Mouse (Mus musculus) hindbrain, postnatal 0 days (tissue): ENCODE results near the gene Acta1. TPM values are rescaled to one million over a fixed set of nuclear protein-coding genes. Genes with fewer than 3 reads are reported as not detected.

Experiments used
- ATAC-seq: fragments of 200-750 bp; cut with Nextera tagmentation; 2 replicates; pipeline ENCODE4 v1.8.0; 2017; ENCODE audit warnings: mild to moderate bottlenecking, moderate TSS enrichment, moderate library complexity
- DNase-seq: peaks from one replicate; pipeline ENCODE4 v3.0.0-alpha.2; 2015; ENCODE audit warnings: low spot score
- H3K27ac ChIP-seq: fragments of 300-500 bp; sonication (generic); 2 replicates; pipeline ENCODE4 v1.5.1; 2014; ENCODE audit warnings: mild to moderate bottlenecking
- H3K27me3 ChIP-seq: fragments of 300-500 bp; sonication (generic); 2 replicates; pipeline ENCODE4 v1.6.1; 2014; ENCODE audit warnings: low read length, mixed read lengths; ENCODE audit not compliant: insufficient read depth
- H3K36me3 ChIP-seq: fragments of 300-500 bp; sonication (generic); 2 replicates; pipeline ENCODE4 v1.6.1; 2014; ENCODE audit warnings: low read length, mixed read lengths; ENCODE audit not compliant: insufficient read depth
- H3K4me1 ChIP-seq: fragments of 300-500 bp; sonication (generic); 2 replicates; pipeline ENCODE4 v1.6.1; 2014; ENCODE audit warnings: antibody characterized with exemption, low read length, mixed read lengths; ENCODE audit not compliant: insufficient read depth
- H3K4me2 ChIP-seq: fragments of 300-500 bp; sonication (generic); 2 replicates; pipeline ENCODE4 v1.6.1; 2014; ENCODE audit warnings: low read depth, mild to moderate bottlenecking, low read length, moderate library complexity, mixed read lengths
- H3K4me3 ChIP-seq: fragments of 300-500 bp; sonication (generic); 2 replicates; pipeline ENCODE4 v1.5.1; 2014; ENCODE audit warnings: low read length
- H3K9ac ChIP-seq: fragments of 300-500 bp; sonication (generic); replicated peaks from 2 replicates; pipeline ENCODE4 v1.6.1; 2014; ENCODE audit warnings: mild to moderate bottlenecking, low read length, moderate library complexity, mixed read lengths
- H3K9me3 ChIP-seq: fragments of 300-500 bp; sonication (generic); 2 replicates; pipeline ENCODE4 v1.6.1; 2016; ENCODE audit warnings: low read length, mixed read lengths
- CTCF ChIP-seq: IDR thresholded peaks from 2 replicates; pipeline ENCODE4 v1.5.1; 2016; ENCODE audit warnings: antibody characterized with exemption, control low read depth, low read depth
- WGBS: fragments of 180-500 bp; shearing (Covaris S2); extraction: QIAGEN DNeasy Blood & Tissue Kit; methylation state at CpG from one replicate; pipeline ENCODE4 v1.1.7; 2014; 5-methylcytosine and 5-hydroxymethylcytosine counted together
- polyA plus RNA-seq: library from polyadenylated mRNA; unstranded; fragments of >200 nt; fragmentation: Nextera tagmentation; extraction: Ambion mirVana; gene quantifications from 2 replicates; pipeline ENCODE4 v1.2.1, GENCODE M21; 2015
- total RNA-seq: library from RNA; depleted of rRNA; stranded (reverse); fragments of >200 nt; gene quantifications from 2 replicates; pipeline ENCODE4 v1.2.3, GENCODE M21; 2014

Gene Acta1
- total and polyA plus RNA-seq, 2 experiments from 2014 or later, result 13.9 to 21.2 TPM

- Histone ChIP-seq H3K4me2 (no peak overlapping the region), H3K27ac (no peak overlapping the region), H3K4me1 (no peaks in the 10 kb centered on the region), H3K9me3 (no peaks in the 10 kb centered on the region), H3K27me3 (no peaks in the 10 kb centered on the region), H3K9ac (no peak overlapping the region), H3K36me3 (peaks cover 55% of the 10 kb centered on the region), H3K4me3 (no peak overlapping the region)
- TF ChIP-seq CTCF, result no peak
- ATAC-seq (no peak), DNase-seq (no peak)
- WGBS, result 88% methylated on average over 7 of the region's 7 CpGs
These were observed 8.1 kb upstream of the Acta1 start for GRCm38 (mm10) chr8:123902653-123903052.

GRCm38 (mm10) chr8:123899366-123899765, 4.8 kb upstream of the Acta1 start:
- peaks cover 30% of the 10 kb centered on the region for H3K36me3 ChIP-seq
- DNase-seq (no peak), ATAC-seq (no peak)
- no peaks in the 10 kb centered on the region for H3K9me3 ChIP-seq
- no peaks in the 10 kb centered on the region for H3K4me1 ChIP-seq
- H3K9ac ChIP-seq, result no peak overlapping the region
- no peak overlapping the region for H3K4me3 ChIP-seq
- TF ChIP-seq CTCF, result no peak
- H3K27me3 ChIP-seq, result peaks cover 9% of the 10 kb centered on the region; the same call in 1 of the 2 replicates
- 94% methylated on average over 7 of the region's 7 CpGs for WGBS
- no peak overlapping the region for H3K4me2 ChIP-seq
- H3K27ac ChIP-seq, result no peak overlapping the region

GRCm38 (mm10) chr8:123898576-123898975, 4.0 kb upstream of the Acta1 start:
- Histone ChIP-seq H3K9me3 (no peaks in the 10 kb centered on the region), H3K27me3 (peaks cover 12% of the 10 kb centered on the region; the same call in 1 of the 2 replicates), H3K36me3 (peaks cover 23% of the 10 kb centered on the region), H3K4me2 (no peak overlapping the region), H3K4me3 (no peak overlapping the region), H3K4me1 (no peaks in the 10 kb centered on the region), H3K9ac (no peak overlapping the region), H3K27ac (no peak overlapping the region)
- 83% methylated on average over 5 of the region's 5 CpGs for WGBS
- DNase-seq (no peak), ATAC-seq (no peak)
- TF ChIP-seq CTCF, result no peak

GRCm38 (mm10) chr8:123896774-123897173, 2.2 kb upstream of the Acta1 start:
- TF ChIP-seq CTCF, result no peak
- ATAC-seq (no peak), DNase-seq (no peak)
- Histone ChIP-seq H3K4me3 (no peak overlapping the region), H3K4me1 (peaks cover 5% of the 10 kb centered on the region; the same call in 1 of the 2 replicates), H3K27me3 (peaks cover 19% of the 10 kb centered on the region), H3K36me3 (peaks cover 12% of the 10 kb centered on the region), H3K9me3 (no peaks in the 10 kb centered on the region), H3K4me2 (no peak overlapping the region), H3K27ac (no peak overlapping the region), H3K9ac (no peak overlapping the region)
- WGBS, result 55% methylated on average over 10 of the region's 10 CpGs

- ATAC-seq, result no peak
- H3K4me3 ChIP-seq, result no peak overlapping the region
- H3K9ac ChIP-seq, result no peak overlapping the region
- no peak for DNase-seq
- 70% methylated on average over 14 of the region's 14 CpGs for WGBS
- no peak overlapping the region for H3K27ac ChIP-seq
- H3K36me3 ChIP-seq, result peaks cover 8% of the 10 kb centered on the region; the same call in 1 of the 2 replicates
- TF ChIP-seq CTCF, result no peak
- no peak overlapping the region for H3K4me2 ChIP-seq
- peaks cover 8% of the 10 kb centered on the region for H3K4me1 ChIP-seq
- no peaks in the 10 kb centered on the region for H3K9me3 ChIP-seq
- H3K27me3 ChIP-seq, result peaks cover 19% of the 10 kb centered on the region
These were observed 1.8 kb upstream of the Acta1 start for GRCm38 (mm10) chr8:123896366-123896761.

GRCm38 (mm10) chr8:123895680-123896365, 1.3 kb upstream of the Acta1 start:
- TF ChIP-seq CTCF, result no peak
- Histone ChIP-seq H3K9me3 (no peaks in the 10 kb centered on the region), H3K4me3 (no peak overlapping the region), H3K36me3 (peaks cover 5% of the 10 kb centered on the region; the same call in 1 of the 2 replicates), H3K27me3 (peaks cover 19% of the 10 kb centered on the region), H3K4me2 (no peak overlapping the region), H3K4me1 (peaks cover 11% of the 10 kb centered on the region), H3K27ac (no peak overlapping the region), H3K9ac (no peak overlapping the region)
- no peak for ATAC-seq
- DNase-seq, result no peak
- WGBS, result 69% methylated on average over 9 of the region's 9 CpGs

GRCm38 (mm10) chr8:123895230-123895629, 679 bp upstream of the Acta1 start:
- DNase-seq (no peak), ATAC-seq (no peak)
- Histone ChIP-seq H3K9me3 (no peaks in the 10 kb centered on the region), H3K4me2 (no peak overlapping the region), H3K27ac (no peak overlapping the region), H3K4me1 (peaks cover 11% of the 10 kb centered on the region), H3K36me3 (no peaks in the 10 kb centered on the region), H3K9ac (no peak overlapping the region), H3K27me3 (peaks cover 19% of the 10 kb centered on the region), H3K4me3 (no peak overlapping the region)
- 77% methylated on average over 4 of the region's 4 CpGs for WGBS
- TF ChIP-seq CTCF, result no peak
